Mouse (Mus musculus) limb, embryonic 12.5 days (tissue): ENCODE data around the gene Ywhaq. TPM values are rescaled to one million over a fixed set of nuclear protein-coding genes. Genes with fewer than 3 reads are reported as not detected.

Experiments used
- ATAC-seq: fragments of 200-750 bp; cut with Nextera tagmentation; 2 replicates; pipeline ENCODE4 v1.8.0; 2017; ENCODE audit warnings: low read depth, moderate TSS enrichment; ENCODE audit not compliant: insufficient number of reproducible peaks, insufficient read depth, low FRiP score, low TSS enrichment
- H3K27ac ChIP-seq: fragments of 300-500 bp; sonication (generic); 2 replicates; pipeline ENCODE4 v1.5.1; 2016; ENCODE audit warnings: mild to moderate bottlenecking, moderate library complexity
- H3K27me3 ChIP-seq: fragments of 300-500 bp; sonication (generic); 2 replicates; pipeline ENCODE4 v1.6.1; 2016; ENCODE audit warnings: mild to moderate bottlenecking, moderate library complexity
- H3K36me3 ChIP-seq: fragments of 300-500 bp; sonication (generic); 2 replicates; pipeline ENCODE4 v1.6.1; 2016; ENCODE audit warnings: mild to moderate bottlenecking, moderate library complexity
- H3K4me1 ChIP-seq: fragments of 300-500 bp; sonication (generic); replicated peaks from 2 replicates; pipeline ENCODE4 v1.6.1; 2016
- H3K4me2 ChIP-seq: fragments of 300-500 bp; sonication (generic); 2 replicates; pipeline ENCODE4 v1.6.1; 2016; ENCODE audit warnings: mild to moderate bottlenecking, moderate library complexity
- H3K4me3 ChIP-seq: fragments of 300-500 bp; sonication (generic); replicated peaks from 2 replicates; pipeline ENCODE4 v1.5.1; 2016; ENCODE audit warnings: mild to moderate bottlenecking
- H3K9ac ChIP-seq: fragments of 300-500 bp; sonication (generic); replicated peaks from 2 replicates; pipeline ENCODE4 v1.6.1; 2016; ENCODE audit warnings: mild to moderate bottlenecking, moderate library complexity
- H3K9me3 ChIP-seq: fragments of 300-500 bp; sonication (generic); 2 replicates; pipeline ENCODE4 v1.6.1; 2016; ENCODE audit warnings: mild to moderate bottlenecking, moderate library complexity
- WGBS: fragments of 180-500 bp; shearing (Covaris S2); methylation state at CpG from one replicate; pipeline ENCODE4 v1.1.7; 2016; 5-methylcytosine and 5-hydroxymethylcytosine counted together
- polyA plus RNA-seq: library from polyadenylated mRNA; unstranded; fragments of >200 nt; fragmentation: Nextera tagmentation; extraction: Ambion mirVana; gene quantifications from 2 replicates; pipeline ENCODE4 v1.2.1, GENCODE M21; 2016

Ywhaq gene
- polyA plus RNA-seq, 1 experiment from 2014 or later = 812 TPM

GRCm38 (mm10) chr12:21438294-21438693 is 20.9 kb upstream of the Ywhaq start:
- Histone ChIP-seq H3K27me3 (no peaks in the 10 kb centered on the region), H3K27ac (no peak overlapping the region), H3K4me3 (no peak overlapping the region), H3K4me2 (no peak overlapping the region), H3K9me3 (no peaks in the 10 kb centered on the region), H3K4me1 (no peaks in the 10 kb centered on the region), H3K36me3 (no peaks in the 10 kb centered on the region), H3K9ac (no peak overlapping the region)
- 85% methylated on average over 3 of the region's 3 CpGs for WGBS
- ATAC-seq = no peak

DNA sequence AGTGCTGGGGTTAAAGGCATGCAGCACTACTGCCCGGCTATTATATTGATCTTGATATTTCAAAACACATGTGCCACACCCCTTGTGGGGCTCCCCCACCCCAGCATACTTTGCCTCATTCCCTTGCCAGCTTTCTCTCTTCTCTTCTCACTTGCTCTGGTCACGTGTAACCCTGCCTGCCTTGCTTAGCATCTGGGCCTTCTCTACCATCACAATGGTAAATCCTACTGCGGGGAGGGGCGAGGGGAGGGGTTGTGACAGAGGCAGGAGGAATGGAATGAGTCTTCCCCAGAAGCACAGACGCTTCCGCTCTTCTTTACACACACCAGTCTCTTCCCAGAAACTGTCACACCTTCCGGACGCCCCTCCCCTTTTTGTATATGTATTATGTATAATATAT is 14.5 kb upstream of the Ywhaq start:
- Histone ChIP-seq H3K9me3 (no peaks in the 10 kb centered on the region), H3K4me1 (0 out of 2 replicates have a peak, but pooled peaks cover 2% of the 10 kb centered on the region), H3K4me3 (no peak overlapping the region), H3K27ac (no peak overlapping the region), H3K9ac (no peak overlapping the region), H3K36me3 (no peaks in the 10 kb centered on the region), H3K27me3 (no peaks in the 10 kb centered on the region), H3K4me2 (no peak overlapping the region)
- ATAC-seq = no peak
- 57% methylated on average over 8 of the region's 8 CpGs for WGBS

DNA sequence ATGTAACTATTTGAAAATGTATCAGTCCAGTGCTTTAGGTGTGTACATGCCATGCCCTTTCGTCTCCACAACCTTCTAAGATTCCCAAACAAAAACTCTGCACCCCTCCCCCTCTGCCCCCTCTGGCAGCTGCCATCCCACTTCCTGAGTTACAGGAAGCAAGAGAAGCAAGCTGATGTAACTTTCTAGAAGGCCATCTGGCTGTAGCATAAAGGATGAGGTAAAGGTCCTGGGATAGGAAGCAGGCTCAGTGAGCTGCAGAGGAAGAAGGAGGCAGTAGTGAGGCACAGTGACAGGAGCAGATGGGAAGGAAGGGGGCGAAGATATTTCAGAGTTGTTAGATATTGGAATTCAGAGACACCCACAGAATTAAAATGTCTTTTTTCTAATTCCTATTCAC is 13.6 kb upstream of the Ywhaq start:
- Histone ChIP-seq H3K27me3 (no peaks in the 10 kb centered on the region), H3K27ac (no peak overlapping the region), H3K4me1 (0 out of 2 replicates have a peak, but pooled peaks cover 2% of the 10 kb centered on the region), H3K4me3 (no peak overlapping the region), H3K36me3 (no peaks in the 10 kb centered on the region), H3K9ac (no peak overlapping the region), H3K9me3 (no peaks in the 10 kb centered on the region), H3K4me2 (no peak overlapping the region)
- 64% methylated on average over 2 of the region's 2 CpGs for WGBS
- ATAC-seq = no peak

GRCm38 (mm10) chr12:21430140-21430539 is 12.7 kb upstream of the Ywhaq start:
- H3K36me3 ChIP-seq = no peaks in the 10 kb centered on the region
- no peak for ATAC-seq
- no peak overlapping the region for H3K4me3 ChIP-seq
- H3K27me3 ChIP-seq = no peaks in the 10 kb centered on the region
- H3K9ac ChIP-seq = no peak overlapping the region
- 59% methylated on average over 4 of the region's 4 CpGs for WGBS
- 0 out of 2 replicates have a peak, but pooled peaks cover 2% of the 10 kb centered on the region for H3K4me1 ChIP-seq
- H3K9me3 ChIP-seq = no peaks in the 10 kb centered on the region
- no peak overlapping the region for H3K4me2 ChIP-seq
- H3K27ac ChIP-seq = no peak overlapping the region

DNA sequence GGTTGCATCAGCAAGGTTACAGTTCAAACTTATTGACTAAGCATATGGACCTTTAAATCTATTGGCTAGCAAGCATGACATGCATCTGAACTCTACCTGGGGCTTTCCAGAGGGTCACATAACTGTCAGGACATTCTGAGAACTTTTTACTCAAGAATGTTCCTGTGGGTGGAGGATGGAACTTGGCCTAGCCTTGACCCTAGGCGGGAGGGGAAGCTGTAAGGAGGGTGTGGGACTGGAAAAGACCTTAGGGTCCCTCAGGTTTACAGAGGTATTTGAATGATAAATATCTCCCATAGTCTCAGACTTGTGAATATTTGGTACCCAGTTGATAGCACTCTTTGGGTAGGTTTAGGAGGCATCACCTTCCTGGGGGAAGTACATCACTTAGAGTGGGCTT is 11.6 kb upstream of the Ywhaq start:
- Histone ChIP-seq H3K4me2 (no peak overlapping the region), H3K9ac (no peak overlapping the region), H3K9me3 (no peaks in the 10 kb centered on the region), H3K27me3 (no peaks in the 10 kb centered on the region), H3K4me1 (0 out of 2 replicates have a peak, but pooled peaks cover 2% of the 10 kb centered on the region), H3K36me3 (no peaks in the 10 kb centered on the region), H3K27ac (no peak overlapping the region), H3K4me3 (no peak overlapping the region)
- no peak for ATAC-seq
- 81% methylated on average over 1 of the region's 1 CpGs for WGBS

- Histone ChIP-seq H3K27me3 (no peaks in the 10 kb centered on the region), H3K4me2 (peak overlapping the region; percentile 39), H3K4me1 (0 out of 2 replicates have a peak, but pooled peaks cover 2% of the 10 kb centered on the region), H3K4me3 (no peak overlapping the region), H3K27ac (no peak overlapping the region), H3K9ac (0 out of 2 replicates have a peak overlapping the region, but pooled peaks have one; percentile 2), H3K9me3 (no peaks in the 10 kb centered on the region), H3K36me3 (no peaks in the 10 kb centered on the region)
- 27% methylated on average over 16 of the region's 16 CpGs for WGBS
- ATAC-seq = peak; percentile 37; the same call in 1 of the 2 replicates
Measured at GRCm38 (mm10) chr12:21426065-21426940, 8.9 kb upstream of the Ywhaq start.

- no peak for ATAC-seq
- Histone ChIP-seq H3K9me3 (no peaks in the 10 kb centered on the region), H3K9ac (no peak overlapping the region), H3K27ac (no peak overlapping the region), H3K36me3 (no peaks in the 10 kb centered on the region), H3K4me2 (no peak overlapping the region), H3K4me3 (no peak overlapping the region), H3K4me1 (no peaks in the 10 kb centered on the region), H3K27me3 (no peaks in the 10 kb centered on the region)
- WGBS = 78% methylated on average over 7 of the region's 7 CpGs
Measured at GRCm38 (mm10) chr12:21424683-21425082, 7.2 kb upstream of the Ywhaq start.

GRCm38 (mm10) chr12:21418621-21419131 is 1.2 kb upstream of the Ywhaq start:
- Histone ChIP-seq H3K9ac (no peak overlapping the region), H3K27ac (no peak overlapping the region)
- no peak for ATAC-seq

GRCm38 (mm10) chr12:21418083-21418482 is 646 bp upstream of the Ywhaq start:
- Histone ChIP-seq H3K4me2 (peak overlapping the region; percentile 61), H3K36me3 (peaks cover 29% of the 10 kb centered on the region), H3K4me3 (peak overlapping the region; percentile 87), H3K9ac (peak overlapping the region; percentile 97), H3K4me1 (peaks cover 12% of the 10 kb centered on the region; the same call in 1 of the 2 replicates), H3K27ac (peak overlapping the region; percentile 77), H3K27me3 (no peaks in the 10 kb centered on the region), H3K9me3 (peaks cover 10% of the 10 kb centered on the region; the same call in 1 of the 2 replicates)
- no peak for ATAC-seq
- 7% methylated on average over 10 of the region's 10 CpGs for WGBS

More at GRCm38 (mm10) chr12:21418621-21419131, 1.2 kb upstream of the Ywhaq start:
- WGBS = 58% methylated on average over 10 of the region's 11 CpGs
- Histone ChIP-seq H3K4me1 (peaks cover 12% of the 10 kb centered on the region; the same call in 1 of the 2 replicates), H3K4me2 (peak overlapping the region; percentile 61), H3K36me3 (peaks cover 23% of the 10 kb centered on the region), H3K27me3 (no peaks in the 10 kb centered on the region), H3K9me3 (peaks cover 6% of the 10 kb centered on the region; the same call in 1 of the 2 replicates), H3K4me3 (peak overlapping the region; percentile 87)

DNA sequence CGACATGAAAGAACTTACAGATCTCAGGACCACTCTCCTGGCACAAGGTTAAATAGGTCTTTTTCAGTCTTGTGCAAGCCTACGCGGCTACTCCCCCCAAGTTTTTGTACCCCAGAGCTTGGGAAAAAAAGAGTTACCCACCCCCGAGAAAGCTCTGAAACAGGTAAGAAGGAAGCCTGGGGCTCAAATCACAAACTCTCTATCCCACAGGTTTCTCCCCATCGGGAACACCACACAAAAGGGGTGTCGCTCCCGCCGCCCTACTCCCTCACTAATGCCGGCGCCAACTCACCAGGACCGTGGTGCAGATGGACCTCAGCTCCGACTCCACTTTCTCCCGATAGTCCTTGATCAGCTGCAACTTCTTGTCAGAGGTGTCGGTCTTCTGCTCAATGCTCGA is 931 bp downstream of the Ywhaq start:
- Histone ChIP-seq H3K9me3 (peaks cover 23% of the 10 kb centered on the region), H3K4me3 (peak overlapping the region; percentile 87), H3K4me1 (peaks cover 12% of the 10 kb centered on the region; the same call in 1 of the 2 replicates), H3K36me3 (peaks cover 44% of the 10 kb centered on the region), H3K9ac (peak overlapping the region; percentile 77), H3K27ac (no peak overlapping the region), H3K27me3 (no peaks in the 10 kb centered on the region), H3K4me2 (peak overlapping the region; percentile 67)
- under 1% methylated on average over 14 of the region's 15 CpGs for WGBS
- no peak for ATAC-seq

GRCm38 (mm10) chr12:21410620-21411019 is 6.8 kb downstream of the Ywhaq start:
- H3K27me3 ChIP-seq = no peaks in the 10 kb centered on the region
- 0 out of 2 replicates have a peak, but pooled peaks cover 3% of the 10 kb centered on the region for H3K4me1 ChIP-seq
- ATAC-seq = no peak
- peaks cover 48% of the 10 kb centered on the region for H3K9me3 ChIP-seq
- H3K4me2 ChIP-seq = no peak overlapping the region
- no peak overlapping the region for H3K27ac ChIP-seq
- H3K4me3 ChIP-seq = no peak overlapping the region
- no peak overlapping the region for H3K9ac ChIP-seq
- WGBS = 93% methylated on average over 2 of the region's 2 CpGs
- peaks cover 96% of the 10 kb centered on the region for H3K36me3 ChIP-seq
